Mouse (Mus musculus): Measurements from ENCODE around the gene A2ml1. TPM values are rescaled to one million over a fixed set of nuclear protein-coding genes. Genes with fewer than 3 reads are reported as not detected.

A2ml1 gene
- total RNA-seq, 4 experiments from 2014 or later = 6.2 to 13.6 (median 9.9) TPM

Other genes with a start within 250 kb of the A2ml1 start
- gene Tulp3, start 225.8 kb downstream of the A2ml1 start, total RNA-seq (2022) = 10 to 100 TPM; 16.6 to 22.1 (median 20.2) TPM
- 10 to 100 TPM; 17.3 to 20.1 (median 18.8) TPM for gene Rhno1, start 218.7 kb downstream of the A2ml1 start, total RNA-seq (2022)
- gene Foxm1, start 218.6 kb downstream of the A2ml1 start, total RNA-seq (2022) = 1 to 10 TPM in 3 of 4 experiments, under 1 TPM in 1; 0.81 to 1.8 (median 1.7) TPM
- 1 to 10 TPM; 1.6 to 2.3 (median 1.9) TPM for gene Tex52, start 206.2 kb downstream of the A2ml1 start, total RNA-seq (2022)
- not detected for gene Gm44596, start 206.1 kb downstream of the A2ml1 start, total RNA-seq (2022)
- 10 to 100 TPM; 11.6 to 14.2 (median 11.9) TPM for gene Nrip2, start 182.3 kb downstream of the A2ml1 start, total RNA-seq (2022)
- gene Itfg2, start 156.7 kb downstream of the A2ml1 start, total RNA-seq (2022) = 10 to 100 TPM; 25.7 to 34.9 (median 29.0) TPM
- 100 to 1,000 TPM; 107 to 120 (median 113) TPM for gene Fkbp4, start 142.9 kb downstream of the A2ml1 start, total RNA-seq (2022)
- gene Pzp, start 54.9 kb downstream of the A2ml1 start, total RNA-seq (2022) = not detected
- not detected for gene Klrb1a, start 41.9 kb upstream of the A2ml1 start, total RNA-seq (2022)
- gene Clec2h, start 80.8 kb upstream of the A2ml1 start, total RNA-seq (2022) = not detected
- not detected for gene Klrb1, start 141.5 kb upstream of the A2ml1 start, total RNA-seq (2022)
- gene Klrb1c, start 207.6 kb upstream of the A2ml1 start, total RNA-seq (2022) = under 1 TPM in 1 of 4 experiments, not detected in 3; 0.25 TPM
- under 1 TPM in 1 of 4 experiments, not detected in 3; 0.82 TPM for gene Gm44511, start 244.7 kb upstream of the A2ml1 start, total RNA-seq (2022)
- gene Klrb1b, start 244.7 kb upstream of the A2ml1 start, total RNA-seq (2022) = under 1 TPM in 2 of 4 experiments, not detected in 2; 0.46 to 0.70 TPM

All from left cerebral cortex, adult 8-10 months (tissue).